Mouse (Mus musculus) skeletal muscle tissue, adult 2 months (tissue): ENCODE data around the gene Itpk1.

Source experiments
- DNase-seq: peaks from one replicate; pipeline ENCODE4 v3.0.0-alpha.2; 2012; ENCODE audit warnings: low read depth, low spot score

Gene Itpk1

DNA sequence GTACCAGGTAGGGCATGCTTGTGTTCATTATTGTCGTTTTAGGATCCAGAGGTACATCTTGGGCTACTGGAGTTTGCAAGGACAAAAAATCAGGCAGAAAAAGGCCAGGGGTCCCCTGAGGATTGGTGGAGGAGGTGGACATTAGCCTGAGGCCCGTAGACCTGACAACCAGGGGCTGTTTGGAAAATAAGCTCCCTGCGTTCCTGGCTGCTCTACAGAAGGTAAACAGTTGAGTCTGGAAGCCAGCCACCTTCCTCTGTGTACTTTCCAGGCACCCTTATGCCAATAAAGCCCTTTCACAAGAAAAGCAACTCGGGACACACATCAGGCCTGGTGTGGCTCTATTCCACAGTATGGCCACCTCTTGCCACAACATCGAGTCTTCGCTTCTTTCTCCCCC lies 79.0 kb downstream of the Itpk1 start:
- no peak for DNase-seq

DNA sequence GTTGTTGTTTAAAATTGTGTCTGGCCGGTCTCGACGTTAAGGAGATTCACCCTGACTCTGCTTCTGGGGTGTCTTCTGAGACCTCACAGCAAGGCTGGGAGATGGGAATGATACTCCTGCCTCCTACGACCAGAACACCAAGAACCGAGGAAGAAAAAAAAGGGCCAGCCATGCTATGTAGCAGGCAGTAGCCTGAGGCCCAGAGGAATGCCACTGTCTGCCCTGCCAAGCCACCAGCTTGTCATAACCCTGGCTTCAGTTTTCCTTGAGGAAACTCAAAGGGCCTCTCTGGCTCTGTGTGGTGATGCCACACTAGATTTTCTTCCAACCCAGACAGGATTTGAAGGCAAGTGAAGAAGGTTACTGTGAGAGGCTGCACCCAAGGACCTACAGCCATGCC lies 79.6 kb downstream of the Itpk1 start:
- no peak for DNase-seq

DNA sequence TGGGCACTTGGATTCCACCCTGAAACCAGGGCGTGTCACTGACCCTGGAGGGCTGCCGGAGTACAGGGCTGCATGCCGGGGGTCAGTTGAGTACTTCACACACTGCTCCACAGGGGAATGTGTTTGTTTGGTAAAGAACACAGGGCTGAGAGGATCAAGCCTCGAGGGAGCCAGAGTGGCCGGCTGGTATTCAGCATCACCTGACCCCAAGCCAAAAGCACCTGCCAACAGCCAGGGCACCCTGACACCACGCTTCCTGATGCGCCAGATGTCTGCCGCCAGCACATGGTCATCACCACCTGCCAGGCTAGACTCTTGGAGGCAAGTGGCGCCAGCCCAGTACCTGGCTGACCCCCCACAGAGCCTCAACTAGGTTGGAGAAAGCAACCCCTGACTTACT lies 80.9 kb downstream of the Itpk1 start:
- DNase-seq, result no peak

DNA sequence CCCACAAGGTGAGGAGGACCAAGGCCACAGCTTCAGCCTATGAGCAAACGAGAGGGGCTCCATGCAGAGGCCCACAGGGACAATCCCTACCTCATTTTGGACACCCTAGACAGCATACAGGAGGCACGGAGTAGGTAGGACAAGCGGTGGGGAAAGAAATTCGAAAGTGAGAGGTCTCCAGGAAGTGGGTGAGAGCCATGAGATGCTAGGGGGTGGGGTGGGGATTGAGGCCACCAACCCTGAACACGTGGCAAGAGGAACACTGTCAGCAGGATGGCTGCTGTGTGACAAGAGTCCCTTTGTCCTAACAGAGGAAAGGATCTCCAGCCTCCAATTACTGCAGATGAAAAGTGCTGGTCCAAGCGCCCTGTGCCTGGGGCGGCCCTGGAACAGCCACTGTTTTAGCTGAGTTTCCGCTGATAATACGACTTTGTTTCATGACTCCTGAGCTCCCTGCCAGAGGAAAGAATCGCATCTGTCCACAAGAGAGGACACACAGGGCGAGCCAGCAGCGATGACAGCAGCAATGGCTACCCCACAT lies 82.4 kb downstream of the Itpk1 start:
- DNase-seq, result no peak

DNA sequence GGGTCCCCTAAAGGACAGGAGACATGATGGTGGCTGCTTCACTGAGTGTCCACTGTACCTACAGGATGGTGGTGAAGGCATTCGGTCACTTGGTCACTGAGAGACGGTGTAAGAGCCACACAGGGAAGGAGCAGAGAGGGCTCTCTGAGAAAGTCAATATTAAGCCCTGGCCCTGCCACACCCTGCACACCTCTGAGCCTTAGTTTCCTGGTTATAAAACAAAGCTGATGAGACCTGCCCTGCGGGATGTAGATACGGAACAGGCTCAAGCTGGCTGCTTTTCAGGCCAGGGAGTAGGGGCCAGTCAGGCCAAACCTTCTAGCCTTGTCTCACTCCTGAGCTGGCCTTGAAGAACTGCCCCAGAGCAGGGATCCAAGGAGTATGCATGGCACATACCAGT lies 82.9 kb downstream of the Itpk1 start:
- DNase-seq, result no peak

DNA sequence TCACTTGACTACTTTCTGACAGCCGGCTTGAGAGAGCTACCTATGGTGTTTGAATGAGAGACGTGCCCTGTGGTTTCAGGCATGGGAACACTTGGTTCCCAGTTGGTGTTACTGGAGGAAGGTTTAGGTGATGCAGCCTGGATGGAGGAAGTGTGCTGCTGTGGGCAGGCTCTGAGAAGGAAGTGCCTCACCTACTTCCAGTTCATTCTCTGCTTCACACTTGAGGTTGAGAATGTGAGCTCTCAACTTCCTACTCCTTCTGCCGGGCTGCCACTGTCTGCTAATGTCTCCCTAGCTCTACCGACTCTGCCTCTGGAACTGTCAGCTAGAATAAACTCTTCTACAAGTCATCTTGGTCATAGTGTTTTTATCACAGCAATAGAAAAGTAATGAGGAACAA lies 83.5 kb downstream of the Itpk1 start:
- DNase-seq, result no peak

DNA sequence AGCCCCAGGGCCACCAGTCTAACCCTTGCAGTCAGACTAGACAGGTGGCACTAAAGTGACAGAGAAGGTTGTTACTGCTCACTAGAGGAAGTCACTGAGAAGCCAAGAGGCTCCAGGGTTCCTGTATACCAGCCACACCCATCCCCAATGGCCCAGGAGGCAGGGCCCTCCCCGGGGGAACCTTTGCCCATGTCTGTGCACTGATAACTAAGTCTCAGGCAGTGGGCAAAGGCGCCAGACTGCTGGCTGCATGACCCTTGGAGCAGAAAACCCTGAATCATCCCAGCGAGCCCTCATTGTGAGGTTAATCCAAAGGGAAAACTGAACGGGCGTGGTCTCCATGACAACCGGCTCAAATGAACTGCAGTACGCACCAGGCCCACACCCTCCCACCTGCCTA lies 84.8 kb downstream of the Itpk1 start:
- DNase-seq, result no peak

DNA sequence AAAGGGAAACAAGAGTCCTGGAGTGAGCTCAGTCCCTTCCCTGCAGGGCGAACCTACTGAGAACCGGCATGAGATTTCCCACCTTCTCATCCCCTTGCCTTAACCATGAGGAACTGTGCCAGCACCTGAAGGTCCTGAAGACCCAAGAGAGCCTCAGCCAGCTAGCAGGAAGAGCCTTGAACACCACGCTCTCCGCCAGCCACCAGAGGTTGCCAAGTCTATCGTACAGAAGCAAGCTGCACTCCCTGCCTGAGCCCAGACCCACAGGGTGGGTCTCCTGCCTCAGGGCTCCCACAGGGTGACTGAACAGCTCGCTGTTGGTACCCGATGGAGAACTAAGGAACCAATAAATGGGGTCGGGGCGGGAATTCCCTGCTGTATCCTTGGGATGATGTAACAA lies 86.6 kb downstream of the Itpk1 start:
- DNase-seq, result no peak

DNA sequence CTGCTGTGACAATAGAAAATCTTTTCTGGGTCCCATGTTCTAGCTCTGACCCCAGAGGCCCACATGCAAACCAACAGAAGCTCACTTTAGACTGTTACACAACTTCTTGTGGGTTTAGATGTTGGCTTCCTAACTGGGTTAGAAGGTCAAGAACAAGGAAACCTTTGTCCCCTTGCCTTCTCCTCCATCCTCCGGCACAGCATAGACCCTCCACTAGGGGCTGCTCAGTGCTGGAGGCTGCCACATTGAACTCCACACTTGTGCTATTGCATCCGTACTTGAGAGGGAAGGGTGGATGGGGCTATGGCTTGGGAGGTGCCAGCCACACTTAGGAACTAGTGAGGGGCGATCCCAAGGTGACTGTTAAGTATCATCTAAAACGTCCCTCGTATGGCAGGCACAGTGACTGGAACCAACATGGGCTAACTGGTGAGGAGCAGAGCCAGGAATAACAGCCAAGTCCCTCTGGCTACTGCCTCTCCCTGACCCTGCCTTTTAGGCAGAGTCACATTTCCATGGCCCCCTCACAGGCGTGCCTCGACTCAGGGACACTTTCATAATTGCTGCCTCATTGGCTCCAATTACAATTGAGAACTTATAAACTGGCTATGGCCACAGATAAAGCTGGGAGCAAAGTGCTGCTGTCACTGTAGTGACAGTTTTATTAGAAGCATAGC lies 87.7 kb downstream of the Itpk1 start:
- DNase-seq, result peak; percentile 27

DNA sequence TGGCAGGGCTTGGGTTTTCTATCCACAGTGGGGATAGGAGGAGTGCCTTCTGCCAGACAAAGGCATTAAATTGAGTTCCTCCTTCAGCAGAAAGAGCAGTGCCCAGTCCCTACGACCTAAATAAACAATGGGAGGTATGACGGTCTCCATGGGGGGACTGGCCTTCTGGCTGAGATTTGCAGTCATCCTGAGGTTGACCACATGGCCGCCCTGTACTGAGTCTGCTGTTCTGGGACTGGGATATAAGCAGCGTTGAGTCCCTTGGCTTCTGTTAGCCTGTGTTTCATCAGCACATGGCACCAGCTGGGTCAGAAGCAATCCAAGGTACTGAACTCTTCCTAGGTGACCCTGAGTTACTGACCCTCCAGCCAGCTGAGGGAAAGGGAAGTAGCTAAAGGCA lies 88.5 kb downstream of the Itpk1 start:
- DNase-seq, result no peak

DNA sequence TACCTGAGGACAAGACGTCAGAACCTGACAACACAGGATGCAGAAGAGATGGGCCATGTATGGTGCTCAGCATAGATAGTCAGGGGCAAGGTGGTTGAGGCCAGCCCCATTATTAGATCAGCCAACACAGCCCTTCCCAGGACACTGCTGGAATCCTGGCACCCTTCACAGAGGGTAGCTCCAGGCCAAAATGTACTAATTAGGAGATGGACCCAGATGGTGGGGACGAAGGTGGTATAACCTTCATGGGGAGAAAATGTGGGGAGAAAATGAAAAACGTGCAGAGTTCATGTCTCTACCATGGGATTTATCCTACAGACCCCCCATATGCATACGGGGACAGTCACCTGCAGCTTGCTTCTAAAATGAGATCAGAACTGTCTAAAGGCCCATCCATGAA lies 91.3 kb downstream of the Itpk1 start:
- no peak for DNase-seq

DNA sequence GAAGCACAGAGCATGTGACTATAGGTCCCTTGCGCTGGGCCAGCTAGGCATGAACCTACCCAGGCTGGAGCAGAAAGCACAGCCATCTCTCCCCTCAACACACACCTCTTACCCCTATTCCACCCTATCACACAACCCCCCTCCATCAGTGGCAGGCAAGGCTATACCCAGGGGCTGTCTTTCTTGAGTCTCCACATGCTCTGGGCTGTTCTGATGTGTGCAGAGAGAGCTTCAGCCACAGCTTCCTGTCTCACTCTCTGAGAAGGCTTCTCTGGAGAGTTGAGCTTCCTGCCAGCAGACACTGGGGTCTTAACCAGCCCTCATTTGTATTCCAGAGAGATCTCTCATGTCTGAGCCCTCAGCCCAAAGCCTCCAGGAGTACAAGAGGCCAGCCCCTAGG lies 92.3 kb downstream of the Itpk1 start:
- no peak for DNase-seq

DNA sequence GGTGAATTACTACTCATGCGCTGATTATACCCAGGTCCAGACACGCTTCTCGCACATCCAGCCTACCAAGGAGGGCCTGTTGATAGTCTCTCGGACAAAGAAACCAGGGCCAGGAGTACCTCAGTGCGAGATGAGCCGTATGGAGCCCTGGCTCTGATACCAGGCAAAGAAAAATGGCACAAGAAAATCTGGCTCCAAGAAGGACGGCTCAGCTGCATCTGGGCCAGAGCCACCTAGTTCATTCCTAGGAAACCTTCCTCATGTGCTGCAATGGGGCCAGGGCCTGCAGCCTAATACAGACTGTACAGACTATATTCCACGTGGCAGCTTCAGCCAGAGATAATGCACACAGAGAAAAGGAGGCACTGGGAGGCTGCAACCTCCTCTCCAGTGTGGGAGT lies 93.8 kb downstream of the Itpk1 start:
- no peak for DNase-seq

DNA sequence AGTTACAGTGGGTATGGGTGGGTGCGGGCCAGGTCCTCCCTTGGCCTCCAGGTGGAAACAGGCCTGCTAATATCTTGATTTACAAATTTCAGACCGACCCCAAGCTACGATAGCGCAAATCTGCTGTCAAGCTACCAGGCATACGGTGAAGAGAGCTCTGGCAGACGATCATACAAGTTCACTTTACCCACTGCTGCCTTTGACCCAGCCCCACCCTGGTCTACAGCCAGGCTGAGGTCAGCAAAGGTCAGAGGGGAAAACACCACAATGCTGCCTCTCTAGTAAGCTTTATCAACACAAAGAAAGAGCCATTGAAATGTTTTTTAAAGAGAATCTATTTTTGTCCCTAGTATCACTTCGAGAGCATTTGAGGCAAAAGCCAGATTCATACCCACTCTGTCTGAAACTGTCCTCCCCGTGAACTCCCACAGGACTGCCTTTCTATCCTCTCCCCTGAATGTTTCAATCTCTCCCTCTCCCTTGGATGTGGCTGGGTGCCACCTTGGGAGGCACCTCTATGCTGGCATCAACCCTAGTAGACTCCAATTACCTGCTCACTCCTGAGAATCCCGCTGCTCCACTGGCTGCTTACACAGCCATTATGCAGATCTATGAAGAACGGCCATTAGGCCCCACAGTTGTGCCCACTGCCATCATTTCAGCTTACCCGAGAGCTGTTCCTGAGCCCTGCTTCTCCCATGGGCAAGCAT lies 96.8 kb downstream of the Itpk1 start:
- no peak for DNase-seq

DNA sequence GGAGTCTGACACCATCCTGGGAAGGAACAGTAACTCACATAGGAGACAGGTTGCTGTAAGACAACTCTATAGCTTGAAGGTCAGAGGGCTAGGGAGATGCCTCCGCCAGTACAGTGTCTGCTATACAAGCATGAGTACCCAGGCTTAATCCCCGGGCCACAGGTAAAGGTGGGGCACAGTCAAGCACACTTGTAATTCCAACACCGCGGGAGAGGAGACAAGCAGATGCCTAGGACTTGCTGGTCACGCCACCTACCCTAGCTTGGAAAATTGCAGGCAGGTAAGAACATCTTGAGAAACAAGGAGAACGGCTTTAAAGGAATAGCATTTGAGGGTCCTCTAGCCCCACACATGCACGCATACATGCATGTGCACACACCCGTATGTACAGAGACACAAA lies 97.7 kb downstream of the Itpk1 start:
- DNase-seq, result no peak

DNA sequence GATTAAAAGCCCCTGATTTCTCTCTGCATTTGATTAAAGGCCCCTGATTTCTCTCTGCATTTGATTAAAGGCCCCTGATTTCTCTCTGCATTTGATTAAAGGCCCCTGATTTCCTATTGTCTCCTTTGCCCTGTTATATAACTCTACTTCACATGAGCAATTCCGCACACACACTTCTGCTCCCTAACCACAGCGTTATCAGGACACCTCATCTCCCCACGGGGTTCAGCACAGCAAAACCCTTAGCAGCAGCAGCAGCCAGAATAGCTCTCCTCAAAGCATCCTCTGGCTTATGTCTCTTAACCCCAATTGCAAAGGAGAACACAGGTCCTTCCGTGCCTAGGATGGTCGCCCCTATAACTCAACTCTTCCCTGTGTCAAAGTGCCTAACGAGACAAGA lies 99.1 kb downstream of the Itpk1 start:
- no peak for DNase-seq

DNA sequence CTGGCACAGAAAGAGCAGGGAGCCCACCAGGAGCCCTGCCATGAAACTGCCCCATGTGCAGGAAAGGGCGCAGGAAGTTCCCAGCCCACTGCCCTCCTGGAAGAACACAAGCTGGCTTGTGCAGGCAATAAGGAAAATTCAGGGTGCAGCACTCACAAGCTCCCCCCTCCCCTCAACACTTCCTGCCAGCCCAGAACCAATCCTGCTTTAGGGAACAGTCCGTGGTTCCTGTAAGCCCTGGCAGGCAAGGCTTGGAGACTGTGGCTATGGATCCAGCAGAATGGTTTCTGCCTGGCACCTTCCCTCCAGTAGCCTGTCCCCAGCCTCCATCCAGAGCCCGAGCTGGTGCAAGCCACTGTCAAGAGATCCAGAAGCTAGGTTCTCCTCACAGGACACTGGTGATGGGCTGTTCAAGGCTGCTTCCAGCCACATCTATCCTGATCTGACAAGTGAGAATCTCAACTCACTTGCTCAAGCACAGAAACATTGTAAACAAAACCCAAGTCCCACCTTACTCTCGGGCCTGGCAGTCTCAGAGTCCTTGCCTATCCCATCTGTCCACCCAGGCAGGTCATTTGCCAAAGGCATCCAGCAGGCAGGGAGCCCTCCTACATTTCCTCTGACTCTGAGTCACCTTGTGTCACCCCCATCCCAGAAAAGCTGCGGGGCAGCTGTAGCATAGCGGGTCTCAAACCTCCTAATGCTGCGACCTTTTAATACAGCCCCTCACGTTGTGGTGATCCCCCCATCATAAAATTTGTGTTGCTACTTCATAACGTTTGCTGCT lies 102.3 kb downstream of the Itpk1 start:
- no peak for DNase-seq

DNA sequence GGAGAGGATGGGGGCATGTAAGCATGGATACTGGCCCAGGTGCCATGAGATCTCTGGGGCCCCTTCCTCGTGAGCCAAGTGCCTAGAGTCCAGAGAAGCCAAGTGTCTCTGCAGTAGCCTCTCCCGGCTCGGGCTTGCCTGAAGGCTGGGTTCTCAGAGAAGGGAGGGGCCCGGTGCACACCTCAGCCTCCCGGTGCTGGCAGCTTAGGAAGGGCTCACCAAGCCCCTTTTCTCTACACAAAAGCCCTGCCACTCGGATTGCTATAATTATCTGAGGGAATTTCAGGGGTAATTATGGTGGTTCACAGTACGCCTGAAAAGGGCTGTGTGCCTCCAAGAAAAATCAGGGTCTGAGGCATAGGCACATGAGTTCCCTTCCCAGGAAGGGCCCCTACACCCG lies 102.9 kb downstream of the Itpk1 start:
- DNase-seq, result no peak

DNA sequence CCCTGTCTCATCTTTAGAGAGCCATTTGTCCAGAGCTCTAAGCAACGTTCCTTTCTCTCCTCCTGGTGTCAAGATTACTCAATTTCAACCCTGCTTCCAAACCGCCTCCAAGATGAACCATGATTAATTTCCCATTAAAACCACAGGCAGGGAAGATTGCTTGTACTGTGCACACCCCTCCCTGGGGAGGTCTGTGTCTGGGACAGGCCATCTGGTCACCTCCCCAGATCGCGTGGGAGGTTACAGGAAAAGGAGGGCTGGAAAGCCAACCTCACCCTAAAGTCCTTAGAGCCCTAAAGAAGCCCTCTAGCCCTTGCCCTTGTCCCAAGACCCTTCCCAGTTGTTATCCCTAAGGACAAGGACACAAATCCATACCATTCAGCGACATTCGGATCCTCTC lies 104.4 kb downstream of the Itpk1 start:
- peak; percentile 15 for DNase-seq

DNA sequence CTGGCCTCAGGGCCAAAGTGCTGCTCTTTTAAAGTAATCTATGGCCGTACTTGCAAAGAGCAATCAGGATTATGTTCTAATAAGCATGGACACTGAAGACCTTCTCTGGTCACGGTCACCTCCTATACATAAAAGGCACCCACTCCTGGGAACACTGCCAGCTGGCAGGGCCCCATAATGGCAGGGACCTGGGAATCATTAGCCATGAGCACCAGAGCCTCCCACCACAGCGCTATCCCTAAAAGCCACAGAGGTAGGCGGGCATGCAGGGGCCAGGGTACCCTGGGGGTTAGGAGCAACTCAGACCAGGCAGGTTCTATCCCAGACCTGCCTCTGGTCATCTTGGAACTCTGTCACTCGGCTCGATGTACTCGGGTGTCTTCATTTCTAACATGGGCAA lies 104.9 kb downstream of the Itpk1 start:
- no peak for DNase-seq

DNA sequence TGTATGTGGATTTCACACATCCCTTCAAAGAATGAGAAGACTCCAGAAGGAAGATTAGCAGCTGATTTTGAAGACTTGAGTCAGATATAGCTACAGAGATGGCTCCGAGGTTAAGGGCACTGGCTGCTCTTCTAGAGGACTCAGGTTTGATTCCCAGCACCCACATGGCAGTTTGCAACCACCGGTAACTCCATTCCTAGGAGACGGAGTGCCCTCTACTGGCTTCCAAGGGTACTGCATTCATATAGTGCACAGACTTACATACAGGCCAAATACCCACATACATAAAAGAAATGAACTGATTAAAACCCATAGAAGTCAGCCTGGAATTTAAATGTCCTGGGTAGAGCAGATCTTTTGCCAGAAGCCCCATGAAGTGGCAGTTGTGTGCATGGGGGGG lies 106.2 kb downstream of the Itpk1 start:
- DNase-seq, result no peak

DNA sequence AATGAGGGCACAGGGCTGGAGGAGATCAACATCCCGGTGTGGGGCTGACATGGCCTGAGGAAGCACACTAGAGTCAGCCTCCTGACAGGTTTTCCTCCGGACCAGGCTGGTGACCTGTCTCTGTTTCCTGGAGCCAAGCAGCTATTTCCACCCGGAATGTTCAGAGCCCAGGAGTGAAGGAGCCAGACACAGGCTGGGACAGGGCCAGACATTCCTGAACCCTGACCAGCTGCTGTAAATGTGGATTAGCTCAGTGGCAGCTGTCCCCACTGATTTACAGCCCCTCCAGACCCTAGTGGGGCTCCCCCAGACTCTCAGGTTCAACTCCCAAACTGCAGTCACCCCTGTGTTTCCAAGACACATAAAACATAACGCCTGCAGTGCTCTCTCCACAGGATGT lies 107.3 kb downstream of the Itpk1 start:
- DNase-seq, result no peak

DNA sequence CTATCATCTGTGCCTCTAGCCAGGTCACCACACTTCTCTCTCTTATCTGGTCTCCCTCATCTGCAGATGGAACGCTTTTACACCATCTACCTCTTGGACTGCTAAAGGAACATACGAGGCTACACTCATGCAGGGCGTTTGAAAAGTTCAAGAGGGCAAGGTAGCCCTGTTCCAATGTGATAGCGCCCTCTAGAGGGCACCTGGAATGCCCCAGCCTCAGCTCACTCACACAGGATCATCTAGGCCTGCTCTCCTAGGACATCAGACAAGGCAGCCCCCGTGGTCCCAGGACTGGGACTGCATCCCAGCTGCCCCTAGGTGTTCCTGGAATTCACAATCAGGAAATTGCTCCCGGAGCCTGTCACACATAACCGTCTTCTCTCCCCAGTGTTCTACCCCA lies 108.3 kb downstream of the Itpk1 start:
- DNase-seq, result no peak
